Mouse (Mus musculus): ENCODE results near the gene Cenpi. TPM values are rescaled to one million over a fixed set of nuclear protein-coding genes. Genes with fewer than 3 reads are reported as not detected.
"Not testable (repeated sequence)": the region's sequence is repeated elsewhere in the genome, so short reads cannot be mapped to it uniquely, and the experiment has no call there.

Gene Cenpi
- total and polyA plus RNA-seq, 2 experiments from 2014 or later, result 2.8 to 3.5 TPM

DNA sequence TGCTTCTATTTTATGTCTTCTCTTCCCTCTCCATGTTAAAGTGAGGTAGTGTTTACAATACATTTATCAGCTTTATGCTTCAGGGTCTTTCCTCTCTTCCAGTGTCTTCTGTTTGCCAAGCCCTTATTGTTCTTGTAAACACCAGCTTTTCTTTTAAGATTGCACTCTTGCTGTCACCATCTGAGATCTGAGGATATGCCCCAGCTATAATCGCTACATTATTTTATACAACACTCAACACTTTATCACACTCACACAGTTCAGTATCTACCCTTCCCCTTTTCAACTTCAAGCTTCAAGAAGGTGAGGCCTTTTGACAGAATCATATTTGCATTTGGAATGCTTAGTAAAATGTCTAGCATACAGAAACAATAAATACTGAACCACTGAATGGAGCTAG, 4.6 kb upstream of the Cenpi start:
- no peak for ATAC-seq
- 89% methylated on average over 1 of the region's 1 CpGs for WGBS
- Histone ChIP-seq H3K4me1 (ENCODE audit: insufficient read depth) (0 out of 2 replicates have a peak, but pooled peaks cover 7% of the 10 kb centered on the region), H3K27me3 (ENCODE audit: insufficient read depth, low read length) (no peaks in the 10 kb centered on the region), H3K36me3 (ENCODE audit: insufficient read depth) (no peaks in the 10 kb centered on the region), H3K4me2 (ENCODE audit: low read depth) (no peak overlapping the region), H3K9ac (no peak overlapping the region), H3K27ac (ENCODE audit: low read depth, low read length) (no peak overlapping the region), H3K4me3 (ENCODE audit: low read depth, low read length) (no peak overlapping the region), H3K9me3 (ENCODE audit: low read length) (no peaks in the 10 kb centered on the region)
- no peak for DNase-seq
- TF ChIP-seq CTCF (IDR thresholded peaks at IDR 0.05; ENCODE audit: low read depth), result no peak

DNA sequence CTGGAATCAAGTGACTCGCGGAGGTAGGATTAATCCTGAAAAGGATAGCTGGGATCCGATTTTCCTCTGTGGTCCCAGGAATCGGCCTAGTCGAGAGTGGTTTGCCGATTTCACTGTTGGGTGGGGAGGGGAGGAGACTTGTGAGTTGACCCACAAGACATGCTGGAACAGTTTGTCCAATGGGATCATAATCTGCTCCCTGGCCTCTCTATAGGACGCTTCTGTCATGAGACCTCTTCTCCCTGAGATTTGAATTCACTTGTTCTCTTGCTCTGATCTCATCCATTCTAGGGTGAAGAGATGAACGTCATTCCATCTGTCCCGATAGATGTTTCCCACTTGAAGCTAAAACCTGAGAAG, 371 bp downstream of the Cenpi start:
- peak overlapping the region; percentile 38 for H3K4me3 ChIP-seq (ENCODE audit: low read depth, low read length)
- H3K9me3 ChIP-seq (ENCODE audit: low read length), result no peaks in the 10 kb centered on the region
- no peak overlapping the region for H3K9ac ChIP-seq
- no peaks in the 10 kb centered on the region for H3K4me1 ChIP-seq (ENCODE audit: insufficient read depth)
- H3K4me2 ChIP-seq (ENCODE audit: low read depth), result peak overlapping the region; percentile 48
- ATAC-seq (peak; percentile 65), DNase-seq (no peak)
- no peak for TF ChIP-seq CTCF (IDR thresholded peaks at IDR 0.05; ENCODE audit: low read depth)
- no peak overlapping the region for H3K27ac ChIP-seq (ENCODE audit: low read depth, low read length)
- H3K27me3 ChIP-seq (ENCODE audit: insufficient read depth, low read length), result no peaks in the 10 kb centered on the region
- H3K36me3 ChIP-seq (ENCODE audit: insufficient read depth), result no peaks in the 10 kb centered on the region
- WGBS, result 24% methylated on average over 9 of the region's 9 CpGs

DNA sequence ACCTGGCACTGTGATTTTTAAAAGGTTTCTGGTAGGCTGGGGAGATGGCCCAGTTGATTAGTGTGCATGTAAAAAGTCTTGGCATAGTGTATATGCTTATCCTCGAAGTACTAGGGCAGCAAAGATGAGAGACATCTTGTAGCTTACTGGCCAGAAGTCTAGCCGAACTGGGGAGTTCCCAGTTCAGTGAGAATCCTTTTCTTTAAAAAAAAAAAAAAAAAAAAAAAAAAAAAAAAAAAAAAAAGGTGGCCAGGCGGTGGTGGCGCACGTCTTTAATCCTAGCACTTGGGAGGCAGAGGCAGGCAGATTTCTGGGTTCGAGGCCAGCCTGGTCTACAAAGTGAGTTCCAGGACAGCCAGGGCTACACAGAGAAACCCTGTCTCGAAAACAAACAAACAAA, 3.3 kb downstream of the Cenpi start:
- H3K4me3 ChIP-seq (ENCODE audit: low read depth, low read length); DNase-seq; H3K4me2 ChIP-seq (ENCODE audit: low read depth); H3K9ac ChIP-seq; H3K27ac ChIP-seq (ENCODE audit: low read depth, low read length); H3K27me3 ChIP-seq (ENCODE audit: insufficient read depth, low read length); ATAC-seq; H3K4me1 ChIP-seq (ENCODE audit: insufficient read depth); H3K9me3 ChIP-seq (ENCODE audit: low read length); H3K36me3 ChIP-seq (ENCODE audit: insufficient read depth): not testable (repeated sequence)
- WGBS, result 86% methylated on average over 7 of the region's 7 CpGs

DNA sequence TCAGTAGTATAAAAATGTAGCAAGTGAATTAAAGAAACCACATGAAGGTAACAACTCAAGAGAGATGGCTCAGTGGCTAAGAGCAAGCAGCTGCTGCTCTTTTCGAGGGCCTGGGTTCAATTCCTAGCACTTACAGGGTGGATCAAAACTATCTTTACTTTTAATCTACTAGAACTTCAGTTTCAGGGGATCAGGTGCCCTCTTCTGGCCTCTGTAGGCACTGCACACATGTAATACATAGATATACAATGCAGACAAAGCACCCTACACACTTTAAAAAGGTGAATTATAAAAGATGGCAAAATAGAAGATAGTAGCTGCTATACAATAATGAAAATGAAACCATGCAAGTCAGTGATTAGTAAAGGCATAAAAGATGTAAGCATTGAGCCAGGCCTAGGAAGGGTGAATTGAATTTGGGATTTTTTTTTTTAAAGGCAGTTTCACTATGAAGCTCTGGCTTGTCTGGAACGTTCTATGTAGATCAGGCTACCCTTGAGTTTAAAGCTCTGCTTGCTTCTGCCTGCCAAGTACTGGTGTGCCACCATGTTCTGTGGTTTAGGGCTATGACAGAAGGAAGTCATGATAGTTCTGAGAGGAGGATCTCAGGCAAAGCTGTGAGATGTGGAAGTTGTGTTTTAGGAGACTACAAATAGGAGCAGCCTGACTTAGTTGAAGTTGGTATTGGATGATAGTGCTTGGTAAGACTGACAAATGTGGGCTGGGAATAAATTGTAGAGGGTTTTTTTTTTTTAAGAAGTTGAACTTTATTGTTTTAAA, 11.5 kb downstream of the Cenpi start:
- ATAC-seq (no peak), DNase-seq (peak; percentile 52)

DNA sequence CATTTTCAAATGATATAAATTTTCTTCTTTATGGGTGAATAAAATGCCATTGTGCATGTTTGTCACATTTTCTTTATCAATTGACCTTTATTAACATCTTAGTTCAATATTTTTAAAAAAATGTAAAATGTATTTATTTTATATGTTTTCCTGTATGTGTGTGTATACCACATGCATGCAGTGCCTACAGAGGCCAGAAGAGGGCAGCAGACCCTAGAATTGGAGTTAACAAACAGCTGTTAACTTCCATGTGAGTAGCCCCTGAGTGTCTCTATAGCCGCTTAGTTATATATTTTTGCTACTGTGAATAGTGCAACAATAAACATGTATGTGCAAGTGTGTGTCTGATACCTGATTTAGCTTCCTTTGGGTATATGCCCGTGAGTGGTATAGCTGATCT, 25.4 kb downstream of the Cenpi start:
- ATAC-seq (no peak), DNase-seq (peak; percentile 8)
- Histone ChIP-seq H3K27ac (ENCODE audit: low read depth, low read length) (no peak overlapping the region), H3K27me3 (ENCODE audit: insufficient read depth, low read length) (no peaks in the 10 kb centered on the region), H3K9me3 (ENCODE audit: low read length) (no peaks in the 10 kb centered on the region), H3K36me3 (ENCODE audit: insufficient read depth) (no peaks in the 10 kb centered on the region), H3K4me2 (ENCODE audit: low read depth) (no peak overlapping the region), H3K9ac (no peak overlapping the region), H3K4me3 (ENCODE audit: low read depth, low read length) (no peak overlapping the region), H3K4me1 (ENCODE audit: insufficient read depth) (no peaks in the 10 kb centered on the region)
- 91% methylated on average over 2 of the region's 2 CpGs for WGBS
- peak; percentile 55 for TF ChIP-seq CTCF (IDR thresholded peaks at IDR 0.05; ENCODE audit: low read depth)

More for the DNA sequence above, 11.5 kb downstream of the Cenpi start:
- Histone ChIP-seq H3K4me3 (ENCODE audit: low read depth, low read length) (no peak overlapping the region), H3K9me3 (ENCODE audit: low read length) (no peaks in the 10 kb centered on the region), H3K27ac (ENCODE audit: low read depth, low read length) (no peak overlapping the region), H3K4me2 (ENCODE audit: low read depth) (no peak overlapping the region), H3K4me1 (ENCODE audit: insufficient read depth) (no peaks in the 10 kb centered on the region), H3K9ac (no peak overlapping the region), H3K36me3 (ENCODE audit: insufficient read depth) (no peaks in the 10 kb centered on the region), H3K27me3 (ENCODE audit: insufficient read depth, low read length) (no peaks in the 10 kb centered on the region)
- WGBS, result 79% methylated on average over 2 of the region's 2 CpGs
- peak; percentile 53 for TF ChIP-seq CTCF (IDR thresholded peaks at IDR 0.05; ENCODE audit: low read depth)

DNA sequence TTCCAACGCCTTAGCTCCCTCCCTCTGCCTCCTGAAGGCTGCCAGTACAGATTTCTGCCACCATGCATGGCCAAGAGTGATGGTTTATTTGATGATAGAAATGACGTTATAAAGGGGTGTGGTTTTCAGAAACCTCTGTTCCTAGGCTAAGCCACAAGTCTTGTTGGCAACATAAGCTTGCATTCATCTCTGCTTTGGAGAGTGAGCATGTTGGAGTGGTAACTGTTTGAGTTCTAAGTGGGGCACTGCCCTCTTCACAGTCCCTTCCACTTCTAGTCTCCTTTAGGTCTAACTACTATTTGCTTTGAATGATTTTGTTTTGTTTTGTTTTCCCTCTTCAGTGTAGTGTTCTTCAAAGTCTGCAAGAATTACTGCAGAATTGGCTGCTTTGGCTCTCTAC, 34.9 kb downstream of the Cenpi start:
- no peaks in the 10 kb centered on the region for H3K36me3 ChIP-seq (ENCODE audit: insufficient read depth)
- H3K4me1 ChIP-seq (ENCODE audit: insufficient read depth), result no peaks in the 10 kb centered on the region
- no peak overlapping the region for H3K27ac ChIP-seq (ENCODE audit: low read depth, low read length)
- H3K9me3 ChIP-seq (ENCODE audit: low read length), result no peaks in the 10 kb centered on the region
- no peak overlapping the region for H3K4me3 ChIP-seq (ENCODE audit: low read depth, low read length)
- DNase-seq (no peak), ATAC-seq (no peak)
- 73% methylated on average over 2 of the region's 2 CpGs for WGBS
- no peak overlapping the region for H3K9ac ChIP-seq
- TF ChIP-seq CTCF (IDR thresholded peaks at IDR 0.05; ENCODE audit: low read depth), result no peak
- H3K27me3 ChIP-seq (ENCODE audit: insufficient read depth, low read length), result no peaks in the 10 kb centered on the region
- no peak overlapping the region for H3K4me2 ChIP-seq (ENCODE audit: low read depth)

DNA sequence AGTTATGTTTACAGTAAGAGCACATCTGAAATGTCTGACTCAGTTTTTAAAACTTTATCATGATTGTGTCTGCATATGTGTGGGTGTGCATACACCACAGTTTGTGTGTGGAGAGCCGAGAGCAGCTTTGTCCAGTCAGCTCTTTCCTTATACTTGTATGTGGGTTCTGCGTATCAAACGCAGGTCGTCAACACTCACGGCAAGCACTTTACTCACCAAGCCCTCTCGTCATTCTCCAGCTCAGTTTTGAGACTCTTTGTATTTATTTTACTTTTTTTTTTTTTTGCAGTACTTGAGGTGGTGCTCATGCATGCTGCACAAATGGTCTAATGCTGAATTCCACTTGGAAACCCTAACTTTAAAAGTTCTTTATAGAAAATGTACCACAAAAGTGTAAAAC, 42.3 kb downstream of the Cenpi start:
- TF ChIP-seq CTCF (IDR thresholded peaks at IDR 0.05; ENCODE audit: low read depth), result no peak
- H3K4me1 ChIP-seq (ENCODE audit: insufficient read depth), result no peaks in the 10 kb centered on the region
- H3K27me3 ChIP-seq (ENCODE audit: insufficient read depth, low read length), result no peaks in the 10 kb centered on the region
- DNase-seq (no peak), ATAC-seq (no peak)
- H3K36me3 ChIP-seq (ENCODE audit: insufficient read depth), result no peaks in the 10 kb centered on the region
- H3K4me3 ChIP-seq (ENCODE audit: low read depth, low read length), result no peak overlapping the region
- no peak overlapping the region for H3K4me2 ChIP-seq (ENCODE audit: low read depth)
- H3K9ac ChIP-seq, result no peak overlapping the region
- no peaks in the 10 kb centered on the region for H3K9me3 ChIP-seq (ENCODE audit: low read length)
- 92% methylated on average over 6 of the region's 6 CpGs for WGBS
- H3K27ac ChIP-seq (ENCODE audit: low read depth, low read length), result no peak overlapping the region

Measured in forebrain, postnatal 0 days (tissue).